Mouse (Mus musculus) brain, embryonic 14.5 days (tissue): Measurements from ENCODE around the gene Stra8.

ENCODE experiments used
- CTCF ChIP-seq: fragments of 200-500 bp; IDR thresholded peaks from 2 replicates; pipeline ENCODE4 v1.5.1; 2012; ENCODE audit warnings: inconsistent platforms, mild to moderate bottlenecking, moderate library complexity, borderline replicate concordance; ENCODE audit not compliant: insufficient read depth, insufficient read length; ENCODE audit errors: extremely low read depth
- POLR2A ChIP-seq: fragments of 200-500 bp; IDR thresholded peaks from 2 replicates; pipeline ENCODE4 v1.6.1; 2012; ENCODE audit warnings: mild to moderate bottlenecking, inconsistent platforms, borderline replicate concordance; ENCODE audit not compliant: poor library complexity, insufficient read depth, insufficient read length, severe bottlenecking; ENCODE audit errors: extremely low read depth

- no peak for TF ChIP-seq CTCF
- no peak for TF ChIP-seq POLR2A
Observed at GRCm38 (mm10) chr6:34887131-34887850, 32.7 kb upstream of the Stra8 start.
